Mouse (Mus musculus): ENCODE data around the gene Apon.

GRCm38 (mm10) chr10:128212871-128213323 lies 41.0 kb upstream of the Apon start:
- TF ChIP-seq POU5F1 (IDR thresholded peaks at IDR 0.05; ENCODE audit: borderline replicate concordance, low read length) (no peak), CTCF (conservative IDR thresholded peaks at IDR 0.05; ENCODE audit: low read length) (peak; percentile 87), NANOG (IDR thresholded peaks at IDR 0.05; ENCODE audit: borderline replicate concordance, low read length) (no peak)
